Mouse (Mus musculus): ENCODE measurements at regions not wholly inside any gene's neighbourhood (a gene's known extent, or its start where the extent isn't known, plus 50 kb on each side); places are given as distances from the start of the nearest gene placed in this dataset.

GRCm38 (mm10) chr2:169319521-169319920, 268.0 kb downstream of the Gm11011 start:
- no peak for DNase-seq

DNA sequence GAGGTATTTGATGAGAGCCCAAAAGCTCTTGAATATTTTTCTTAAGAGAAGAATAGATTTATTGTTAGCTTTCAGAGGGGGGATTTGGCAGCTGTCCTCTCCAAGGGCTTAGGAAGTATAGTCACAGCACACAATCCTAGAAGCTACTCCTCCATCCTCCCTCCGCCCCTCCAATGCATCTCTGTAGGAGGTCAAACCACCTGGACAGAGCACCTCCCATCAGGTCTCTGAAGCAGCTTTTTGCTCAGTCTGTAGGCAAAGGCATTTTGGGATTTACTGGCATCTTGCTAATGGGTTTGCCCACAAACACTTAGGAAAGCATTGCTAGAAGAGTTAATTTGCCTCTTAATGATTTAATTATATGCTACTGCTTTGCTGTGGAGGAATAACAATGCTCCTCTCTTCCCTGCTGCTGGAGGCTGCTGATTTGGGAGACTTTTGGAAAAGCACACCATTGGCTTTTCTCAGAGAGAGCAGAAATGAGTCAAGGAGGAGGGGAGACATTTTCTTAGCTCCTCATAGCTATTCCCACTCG, 273.1 kb downstream of the Gm11011 start:
- DNase-seq, result no peak

DNA sequence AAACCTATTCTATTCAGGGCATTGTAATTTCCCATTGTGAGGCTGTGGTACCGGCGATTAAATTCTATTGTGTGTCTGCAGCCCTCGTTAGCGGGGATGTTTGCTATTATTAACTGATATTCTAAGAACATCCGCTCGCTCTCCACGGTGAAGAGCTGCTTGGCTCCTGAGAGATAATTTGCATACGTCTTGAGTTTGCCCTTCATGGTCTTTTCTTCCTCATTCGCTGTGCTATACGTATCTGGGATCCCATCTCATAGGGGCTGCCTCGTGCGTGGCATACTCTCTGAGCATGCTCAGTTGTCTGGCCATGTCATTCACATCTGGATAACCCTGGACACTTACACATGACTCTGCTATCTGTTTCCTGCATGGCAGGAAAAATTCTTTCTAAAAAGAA, 275.7 kb downstream of the Gm11011 start:
- DNase-seq, result no peak

GRCm38 (mm10) chr2:169311356-169311755, 276.2 kb downstream of the Gm11011 start:
- no peak for DNase-seq

DNA sequence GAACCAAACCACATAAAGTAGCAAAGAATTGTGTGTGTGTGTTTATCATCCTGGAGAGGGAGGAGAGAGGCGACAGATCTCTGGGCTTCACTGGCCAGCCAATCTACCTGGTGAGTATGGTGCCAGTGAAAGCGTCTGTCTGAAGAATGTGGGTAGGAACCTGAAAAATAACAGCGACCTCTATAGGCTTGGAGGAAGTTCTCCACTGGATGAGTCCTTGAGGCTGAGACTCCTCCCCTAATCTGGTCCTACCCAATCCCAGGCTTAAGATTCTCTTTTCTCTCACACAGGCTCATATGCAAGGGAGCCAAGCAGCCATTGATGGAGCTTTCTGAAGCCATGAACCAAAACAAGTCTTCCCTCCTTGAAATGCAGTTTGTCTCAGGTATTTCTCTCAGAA, 283.2 kb downstream of the Gm11011 start:
- no peak for DNase-seq

DNA sequence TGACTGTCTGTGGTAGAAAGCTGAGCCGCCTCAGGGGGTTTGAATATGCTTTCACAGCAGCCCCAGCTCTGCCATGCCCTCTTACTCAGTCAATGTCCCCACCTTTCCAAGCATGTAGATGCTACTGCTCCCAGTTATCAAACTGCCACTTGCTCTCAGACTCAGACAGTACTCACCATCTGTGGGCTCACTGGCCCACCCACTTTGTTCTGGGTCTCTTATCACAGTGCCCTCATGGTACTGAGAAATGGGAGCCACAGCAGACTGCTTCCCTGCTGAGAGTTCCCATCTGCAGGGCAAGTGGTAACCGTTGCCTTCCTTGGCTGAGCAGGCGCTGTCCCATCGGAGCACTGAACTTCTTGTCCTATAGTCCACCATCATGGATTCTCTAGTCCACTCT, 286.6 kb downstream of the Gm11011 start:
- DNase-seq, result no peak

GRCm38 (mm10) chr2:169300411-169300810, 287.1 kb downstream of the Gm11011 start:
- no peak for DNase-seq

GRCm38 (mm10) chr2:169297841-169298627, 289.5 kb downstream of the Gm11011 start:
- no peak for DNase-seq

DNA sequence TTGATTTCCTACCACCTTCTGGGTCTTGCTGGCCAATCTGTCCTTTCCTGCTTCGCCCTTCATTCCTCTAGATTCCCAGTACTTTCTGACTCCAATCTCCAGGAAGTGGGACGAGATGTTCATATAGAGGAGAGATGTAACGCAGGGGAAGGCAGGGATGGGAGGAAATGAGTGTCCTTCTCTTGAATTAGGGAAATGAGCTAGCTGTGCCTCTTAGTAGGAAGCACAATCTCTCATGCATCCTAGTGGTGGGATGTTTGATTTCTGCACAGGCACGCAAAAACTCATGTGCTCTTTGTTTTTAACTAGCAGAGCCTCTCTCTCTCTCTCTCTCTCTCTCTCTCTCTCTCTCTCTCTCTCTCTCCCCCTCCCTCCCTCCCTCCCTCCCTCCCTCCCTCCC, 290.3 kb downstream of the Gm11011 start:
- DNase-seq, result no peak

- no peak for DNase-seq
These were observed 294.2 kb downstream of the Gm11011 start for GRCm38 (mm10) chr2:169293351-169293750.

- DNase-seq, result no peak
These were observed 298.5 kb downstream of the Gm11011 start for GRCm38 (mm10) chr2:169288891-169289605.

GRCm38 (mm10) chr2:169286701-169287100, 300.8 kb downstream of the Gm11011 start:
- no peak for DNase-seq

DNA sequence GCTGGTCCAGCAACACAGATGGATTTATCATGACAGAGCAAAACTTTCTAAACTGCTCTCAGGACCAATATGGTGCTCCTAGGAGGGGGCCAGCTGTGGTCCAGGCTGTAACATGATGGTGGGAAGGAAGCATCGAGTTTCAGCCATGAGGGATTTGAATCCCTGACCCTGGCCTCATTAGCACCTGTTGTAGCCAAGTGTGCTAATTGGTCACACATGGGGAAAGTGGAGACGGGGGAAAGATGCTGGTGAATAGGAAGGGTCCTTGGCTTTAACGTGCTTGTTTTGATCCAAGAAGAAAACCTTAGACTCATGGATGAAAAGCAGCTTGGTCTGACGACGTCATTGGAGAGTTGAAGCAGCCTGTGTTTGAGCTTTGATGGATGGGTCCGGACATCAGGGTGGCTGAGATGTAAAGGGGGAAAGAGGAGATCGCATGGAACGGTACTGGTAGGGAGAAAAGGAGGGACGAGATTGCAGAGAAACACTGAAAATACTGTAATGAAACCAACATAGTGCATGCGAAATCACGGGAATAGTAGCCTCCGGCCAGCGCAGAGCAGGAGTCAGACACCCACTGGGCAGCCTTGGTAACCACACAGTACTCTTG, 304.9 kb downstream of the Gm11011 start:
- no peak for DNase-seq

- no peak for DNase-seq
These were observed 312.2 kb downstream of the Gm11011 start for GRCm38 (mm10) chr2:169275371-169275770.

- DNase-seq, result no peak
These were observed 313.4 kb downstream of the Gm11011 start for GRCm38 (mm10) chr2:169274101-169274500.

- DNase-seq, result no peak
These were observed 314.9 kb downstream of the Gm11011 start for GRCm38 (mm10) chr2:169272622-169273021.

DNA sequence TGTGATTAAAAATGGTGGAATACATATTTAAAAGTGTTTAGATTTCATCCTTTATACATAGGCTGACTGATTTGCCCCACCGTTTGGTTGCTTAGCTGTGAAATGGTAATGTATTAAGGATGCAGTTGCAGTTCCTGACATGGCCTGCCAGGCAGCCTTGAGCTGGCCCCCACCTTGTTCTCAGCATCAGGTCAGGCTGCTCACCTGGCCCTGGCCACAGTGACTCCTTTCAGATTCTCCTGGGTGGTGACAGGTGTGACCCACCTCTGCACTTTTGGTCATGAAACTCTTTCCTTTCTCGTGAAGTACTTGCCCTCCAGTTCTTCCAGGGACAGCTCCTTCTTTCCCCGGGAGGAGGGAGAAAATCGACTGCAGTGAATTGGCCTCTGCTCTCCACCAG, 315.5 kb downstream of the Gm11011 start:
- DNase-seq, result no peak

- no peak for DNase-seq
These were observed 305.2 kb upstream of the Zfp64 start for GRCm38 (mm10) chr2:169260636-169261035.

GRCm38 (mm10) chr2:169244572-169244971, 289.2 kb upstream of the Zfp64 start:
- no peak for DNase-seq

DNA sequence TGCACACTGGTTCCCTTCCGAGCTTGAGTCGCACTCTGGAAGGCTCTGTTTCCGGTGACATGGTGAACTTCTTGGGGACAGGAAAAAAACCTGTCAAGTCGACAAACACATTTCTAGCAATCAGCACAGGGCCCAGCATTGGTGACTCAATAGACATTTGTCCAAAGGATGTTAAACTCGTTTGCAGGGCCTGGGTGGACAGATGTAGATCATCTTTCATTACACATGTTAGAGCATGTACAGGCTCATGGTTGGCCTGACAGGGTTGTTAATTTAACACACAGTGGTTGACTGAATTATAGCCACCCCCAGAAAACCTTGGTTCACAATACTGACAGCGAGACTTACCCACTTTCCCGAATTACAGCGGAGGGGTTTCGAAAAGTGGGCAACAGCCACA, 288.6 kb upstream of the Zfp64 start:
- DNase-seq, result no peak

DNA sequence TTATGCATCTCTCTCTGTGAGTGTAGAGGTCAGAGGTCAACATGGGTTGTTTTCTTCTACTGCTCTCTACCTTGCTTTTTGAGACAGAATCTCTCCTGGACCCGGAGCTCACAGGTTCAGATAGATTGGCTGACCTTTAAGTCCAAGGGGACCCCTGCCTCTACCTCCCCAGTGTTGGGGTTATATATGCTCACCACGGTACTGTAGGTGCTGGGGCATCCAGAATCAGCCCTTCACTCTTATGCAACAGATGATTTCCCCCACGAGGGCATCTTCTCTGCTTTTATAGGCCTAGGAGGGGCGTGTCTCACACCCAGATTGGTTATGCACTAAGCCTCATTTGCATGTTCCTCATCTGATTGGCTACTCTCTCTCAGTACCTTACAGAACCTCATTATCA, 282.5 kb upstream of the Zfp64 start:
- DNase-seq, result no peak

- no peak for DNase-seq
These were observed 281.9 kb upstream of the Zfp64 start for GRCm38 (mm10) chr2:169237321-169237720.

DNA sequence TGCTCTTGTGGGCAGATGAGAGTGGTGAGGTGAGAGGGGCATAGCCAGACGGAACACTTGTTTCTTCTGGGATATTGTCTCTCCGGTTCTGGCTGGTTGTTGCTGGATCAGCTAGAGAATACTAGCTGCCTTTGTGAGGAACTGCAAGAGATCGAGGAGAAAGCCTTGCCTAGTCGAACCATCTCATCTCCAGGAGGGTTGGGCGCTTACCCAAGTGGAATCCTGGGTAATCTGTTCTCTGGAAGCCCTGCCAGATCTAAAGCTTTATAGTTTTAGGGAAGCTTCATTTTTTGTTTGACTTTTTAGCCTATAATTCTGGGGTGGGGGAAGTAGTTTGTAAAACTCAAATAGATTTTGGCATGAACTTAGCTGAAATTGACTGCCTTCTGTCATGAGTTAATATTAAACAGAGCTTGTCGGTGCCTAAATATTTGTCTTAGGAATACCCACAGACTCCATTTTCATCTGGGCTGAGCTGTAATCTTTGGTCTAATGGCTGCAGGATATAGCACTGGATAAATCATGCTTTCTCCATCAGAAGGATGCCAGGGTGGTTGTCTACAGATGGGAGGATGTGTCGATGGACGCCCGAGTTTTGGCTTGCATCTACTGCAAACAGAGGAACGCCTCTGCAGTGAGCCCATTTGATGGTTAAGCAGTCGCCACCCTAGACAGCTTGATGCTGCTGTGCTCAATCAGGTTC, 279.1 kb upstream of the Zfp64 start:
- no peak for DNase-seq
